7 mouse cellular contexts compared by ENCODE assay signal in genomic region chr12:99406697-99407317, GRCm38 (mm10).
DNase-seq lines count a peak whose midpoint lies in the region; TF ChIP-seq lines count a peak whose summit lies in the region.

No protein-coding gene starts in this region.

- H3K27ac ChIP-seq in bone marrow macrophage, adult 2 months (ENCODE audit: insufficient read depth, low read depth, low read length), result peak overlapping the region; percentile 40

- no peaks in the 10 kb centered on the region for H3K36me3 ChIP-seq in splenic B cell, adult 2 months (ENCODE audit: control insufficient read depth, insufficient read depth, low read length, poor library complexity, severe bottlenecking)

- no peak for TF ChIP-seq CTCF in lung, adult 2 months (IDR thresholded peaks at IDR 0.05; ENCODE audit: insufficient read depth, low read length)
- TF ChIP-seq CTCF in bone marrow macrophage, adult 2 months (IDR thresholded peaks at IDR 0.05; ENCODE audit: low read depth, low read length), result no peak

- no peak for TF ChIP-seq POLR2A in lung, adult 2 months (IDR thresholded peaks at IDR 0.05; ENCODE audit: borderline replicate concordance, extremely low read depth, low read depth, low read length)
- TF ChIP-seq POLR2A in bone marrow macrophage, adult 2 months (IDR thresholded peaks at IDR 0.05; ENCODE audit: borderline replicate concordance, low read depth, low read length), result no peak

- DNase-seq in lung, adult 2 months, result no peak
- DNase-seq in lung, adult 18-20 months, result no peak
- peak; percentile 69 for DNase-seq in induced T-regulatory cell, adult 2 months (ENCODE audit: low read depth)
- DNase-seq in splenic B cell, adult 2 months (ENCODE audit: low read depth, low spot score), result peak; percentile 38
- DNase-seq in cerebellum, postnatal 10 days, result no peak
- no peak for DNase-seq in gastrocnemius, postnatal 10 days

- peaks cover 4% of the 10 kb centered on the region; the same call in 1 of the 2 replicates for H3K4me1 ChIP-seq in lung, adult 2 months (ENCODE audit: control insufficient read depth, insufficient read depth, low read length)
- peaks cover 3% of the 10 kb centered on the region for H3K4me1 ChIP-seq in bone marrow macrophage, adult 2 months (ENCODE audit: control insufficient read depth, insufficient read depth, low read length)

- no peaks in the 10 kb centered on the region for H3K27me3 ChIP-seq in splenic B cell, adult 2 months (ENCODE audit: control insufficient read depth, insufficient read depth, low read length, poor library complexity, severe bottlenecking)

- WGBS in lung, adult 2 months, result 10% methylated on average over 15 of the region's 15 CpGs

- H3K4me3 ChIP-seq in lung, adult 2 months (replicated peaks; ENCODE audit: extremely low read depth, low read depth, low read length), result peak overlapping the region; percentile 52
- H3K4me3 ChIP-seq in bone marrow macrophage, adult 2 months (ENCODE audit: insufficient read depth, low read length), result peak overlapping the region; percentile 50

Comparison
In these comparisons a context has a peak if more than half of its experiments do, and no peak if none do; other contexts are left out.
1. DNase-seq: peak in induced T-regulatory cell, adult 2 months (single experiment) and splenic B cell, adult 2 months (single experiment); none in lung, adult 2 months (single experiment), lung, adult 18-20 months (0 of 2), cerebellum, postnatal 10 days (0 of 2) and gastrocnemius, postnatal 10 days (single experiment).